Mouse (Mus musculus): ENCODE measurements at regions not wholly inside any gene's neighbourhood (a gene's known extent, or its start where the extent isn't known, plus 50 kb on each side); places are given as distances from the start of the nearest gene placed in this dataset.

DNA sequence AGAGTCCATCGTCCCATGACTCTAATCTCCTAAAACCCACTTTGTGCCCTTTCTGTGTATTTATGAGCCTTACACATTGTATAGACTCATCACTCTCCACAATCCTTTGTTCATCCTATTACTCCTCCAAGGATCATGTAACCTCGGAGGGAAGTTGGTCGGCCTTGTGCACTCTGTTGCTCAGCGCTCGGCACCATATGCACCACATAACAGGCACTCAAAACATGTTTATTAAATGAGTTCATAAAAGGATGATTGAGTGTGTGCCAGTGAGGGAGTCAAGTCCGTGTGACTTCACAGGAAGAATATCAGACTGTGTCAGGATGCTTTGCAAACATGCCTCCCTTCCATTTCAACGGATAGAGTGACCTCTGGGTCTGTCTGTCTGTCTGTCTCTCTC, 858.8 kb downstream of the Gsdmc2 start:
- H3K27ac ChIP-seq (ENCODE audit: control insufficient read depth, low read depth, low read length) = no peak overlapping the region
- H3K36me3 ChIP-seq (ENCODE audit: control insufficient read depth in 1 of 2, insufficient read depth in 2 of 2, low read length in 2 of 2) = no peaks in the 10 kb centered on the region
- no peak overlapping the region for H3K4me3 ChIP-seq (ENCODE audit: control insufficient read depth in 1 of 2, insufficient read depth in 1 of 2, low read depth in 2 of 2, low read length in 2 of 2)
- H3K79me2 ChIP-seq (ENCODE audit: control insufficient read depth, insufficient read depth, low read length, poor library complexity) = no peaks in the 10 kb centered on the region
- TF ChIP-seq MAFK (IDR thresholded peaks at IDR 0.05; ENCODE audit: borderline replicate concordance, low read depth, low read length) (no peak), CHD2 (IDR thresholded peaks at IDR 0.05; ENCODE audit: low read length) (no peak), GATA1 (IDR thresholded peaks at IDR 0.05; ENCODE audit: low read depth, low read length) (no peak)
- H3K27me3 ChIP-seq (ENCODE audit: control insufficient read depth in 1 of 2, insufficient read depth in 2 of 2, low read length in 2 of 2) = no peaks in the 10 kb centered on the region
- no peaks in the 10 kb centered on the region for H3K4me1 ChIP-seq (ENCODE audit: control insufficient read depth in 1 of 2, insufficient read depth in 2 of 2, low read length in 2 of 2)
- DNase-seq (ENCODE audit: low read depth, low spot score) = no peak
- H3K9ac ChIP-seq (ENCODE audit: control insufficient read depth, low read depth, low read length, poor library complexity, severe bottlenecking) = no peak overlapping the region
- no peaks in the 10 kb centered on the region for H3K9me3 ChIP-seq (replicated peaks; ENCODE audit: insufficient read depth, low read length)

DNA sequence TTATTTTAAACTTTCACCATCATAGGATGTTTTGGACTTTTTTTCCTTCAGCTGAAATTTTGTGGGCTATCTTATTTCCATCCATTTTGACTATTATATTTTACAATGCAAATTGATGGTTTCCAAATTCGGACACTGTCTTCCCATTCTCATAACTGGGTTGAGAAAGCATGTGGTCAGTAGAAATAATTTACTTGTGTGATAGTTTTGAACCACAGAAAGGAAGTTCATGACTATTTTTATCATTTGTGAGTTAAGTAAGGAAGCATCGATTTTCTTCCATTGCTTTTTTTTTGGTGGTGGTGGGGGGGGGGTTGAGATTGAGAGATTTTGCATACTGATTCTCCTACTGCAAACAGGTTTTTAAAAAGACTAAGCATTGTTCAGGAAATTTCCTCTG, 874.4 kb downstream of the Gsdmc2 start:
- no peaks in the 10 kb centered on the region for H3K4me1 ChIP-seq (ENCODE audit: control insufficient read depth in 1 of 2, insufficient read depth in 2 of 2, low read length in 2 of 2)
- H3K4me3 ChIP-seq (ENCODE audit: control insufficient read depth in 1 of 2, insufficient read depth in 1 of 2, low read depth in 2 of 2, low read length in 2 of 2) = no peak overlapping the region
- H3K27ac ChIP-seq (ENCODE audit: control insufficient read depth, low read depth, low read length) = no peak overlapping the region
- no peak for DNase-seq (ENCODE audit: low read depth, low spot score)
- no peaks in the 10 kb centered on the region for H3K79me2 ChIP-seq (ENCODE audit: control insufficient read depth, insufficient read depth, low read length, poor library complexity)
- H3K36me3 ChIP-seq (ENCODE audit: control insufficient read depth in 1 of 2, insufficient read depth in 2 of 2, low read length in 2 of 2) = no peaks in the 10 kb centered on the region
- TF ChIP-seq ETS1 (IDR thresholded peaks at IDR 0.05; ENCODE audit: low read depth, low read length) (no peak), MEF2A (IDR thresholded peaks at IDR 0.05; ENCODE audit: extremely low read depth, insufficient replicate concordance, low read depth, low read length, poor library complexity, severe bottlenecking) (no peak), MYB (IDR thresholded peaks at IDR 0.05; ENCODE audit: low read depth, low read length) (no peak), NELFE (IDR thresholded peaks at IDR 0.05; ENCODE audit: low read depth, low read length) (no peak), ZC3H11A (IDR thresholded peaks at IDR 0.05; ENCODE audit: low read depth, low read length) (no peak), RCOR1 (IDR thresholded peaks at IDR 0.05; ENCODE audit: low read depth, low read length) (no peak), E2F4 (IDR thresholded peaks at IDR 0.05; ENCODE audit: borderline replicate concordance, low read depth, low read length) (no peak), SMC3 (IDR thresholded peaks at IDR 0.05; ENCODE audit: low read depth, low read length) (no peak), POLR2A (IDR thresholded peaks at IDR 0.05; ENCODE audit: control insufficient read depth in 1 of 2, insufficient read depth in 1 of 2, low read depth in 1 of 2, low read length in 2 of 2, poor library complexity in 1 of 2) (no peak)
- no peak overlapping the region for H3K9ac ChIP-seq (ENCODE audit: control insufficient read depth, low read depth, low read length, poor library complexity, severe bottlenecking)
- no peaks in the 10 kb centered on the region for H3K27me3 ChIP-seq (ENCODE audit: control insufficient read depth in 1 of 2, insufficient read depth in 2 of 2, low read length in 2 of 2)
- no peaks in the 10 kb centered on the region for H3K9me3 ChIP-seq (replicated peaks; ENCODE audit: insufficient read depth, low read length)

DNA sequence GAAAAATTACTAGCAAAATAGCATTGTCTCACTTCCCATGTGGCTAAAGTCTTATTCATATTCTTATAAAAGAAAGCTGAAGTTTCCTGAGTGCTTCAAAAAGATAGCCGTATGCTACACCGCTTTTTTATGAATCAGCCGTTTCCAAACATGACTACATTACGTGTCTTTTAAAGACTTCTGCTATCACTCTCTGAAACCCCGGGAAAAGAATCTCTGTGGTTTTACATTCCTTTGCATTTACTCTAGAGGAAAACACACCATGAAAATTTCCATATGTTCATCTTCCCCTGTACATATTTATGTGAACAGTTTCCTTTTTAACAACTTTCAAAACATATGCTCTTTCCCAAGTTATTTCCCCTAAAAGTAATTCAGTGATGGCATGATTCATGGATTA, 882.3 kb downstream of the Gsdmc2 start:
- TF ChIP-seq MYC (IDR thresholded peaks at IDR 0.05; ENCODE audit: low read depth, low read length) (no peak), NELFE (IDR thresholded peaks at IDR 0.05; ENCODE audit: low read depth, low read length) (no peak), GATA1 (IDR thresholded peaks at IDR 0.05; ENCODE audit: low read depth, low read length) (no peak), ETS1 (IDR thresholded peaks at IDR 0.05; ENCODE audit: low read depth, low read length) (no peak), CHD1 (IDR thresholded peaks at IDR 0.05; ENCODE audit: low read depth, low read length) (no peak), UBTF (IDR thresholded peaks at IDR 0.05; ENCODE audit: borderline replicate concordance, insufficient read depth, low read depth, low read length) (no peak), CHD2 (IDR thresholded peaks at IDR 0.05; ENCODE audit: low read length) (no peak), E2F4 (IDR thresholded peaks at IDR 0.05; ENCODE audit: borderline replicate concordance, low read depth, low read length) (no peak), RAD21 (IDR thresholded peaks at IDR 0.05; ENCODE audit: low read depth, low read length) (no peak), KAT2A (conservative IDR thresholded peaks at IDR 0.05; ENCODE audit: low read depth, low read length) (no peak), POLR2AphosphoS2 (IDR thresholded peaks at IDR 0.05; ENCODE audit: low read length) (no peak), EP300 (IDR thresholded peaks at IDR 0.05; ENCODE audit: low read depth in 1 of 2, low read length in 2 of 2) (no peak), ZKSCAN1 (IDR thresholded peaks at IDR 0.05; ENCODE audit: low read depth, low read length) (no peak), HCFC1 (IDR thresholded peaks at IDR 0.05; ENCODE audit: low read depth, low read length) (no peak), MXI1 (IDR thresholded peaks at IDR 0.05; ENCODE audit: low read depth, low read length) (no peak), ZC3H11A (IDR thresholded peaks at IDR 0.05; ENCODE audit: low read depth, low read length) (no peak), MYB (IDR thresholded peaks at IDR 0.05; ENCODE audit: low read depth, low read length) (no peak), CTCF (IDR thresholded peaks at IDR 0.05 in 2 of 3, conservative IDR thresholded peaks at IDR 0.05 in 1 of 3; ENCODE audit: control insufficient read depth in 1 of 3, insufficient read depth in 1 of 3, low read depth in 2 of 3, low read length in 3 of 3, poor library complexity in 1 of 3, severe bottlenecking in 1 of 3) (no peak)
- DNase-seq (ENCODE audit: low read depth, low spot score) = no peak
- H3K27ac ChIP-seq (ENCODE audit: control insufficient read depth, low read depth, low read length) = no peak overlapping the region
- H3K4me1 ChIP-seq (ENCODE audit: control insufficient read depth in 1 of 2, insufficient read depth in 2 of 2, low read length in 2 of 2) = no peaks in the 10 kb centered on the region
- no peaks in the 10 kb centered on the region for H3K36me3 ChIP-seq (ENCODE audit: control insufficient read depth in 1 of 2, insufficient read depth in 2 of 2, low read length in 2 of 2)
- no peaks in the 10 kb centered on the region for H3K79me2 ChIP-seq (ENCODE audit: control insufficient read depth, insufficient read depth, low read length, poor library complexity)
- no peaks in the 10 kb centered on the region for H3K27me3 ChIP-seq (ENCODE audit: control insufficient read depth in 1 of 2, insufficient read depth in 2 of 2, low read length in 2 of 2)
- no peaks in the 10 kb centered on the region for H3K9me3 ChIP-seq (replicated peaks; ENCODE audit: insufficient read depth, low read length)
- no peak overlapping the region for H3K4me3 ChIP-seq (ENCODE audit: control insufficient read depth in 1 of 2, insufficient read depth in 1 of 2, low read depth in 2 of 2, low read length in 2 of 2)
- no peak overlapping the region for H3K9ac ChIP-seq (ENCODE audit: control insufficient read depth, low read depth, low read length, poor library complexity, severe bottlenecking)
